Mouse (Mus musculus) c-Kit-positive CD71-positive TER-119-positive erythroid progenitor cells, embryonic 14.5 days (primary cell): ENCODE results near the gene Aqp11.

ENCODE experiments used
- DNase-seq: peaks from one replicate; pipeline ENCODE4 v3.0.0-alpha.2; 2013; ENCODE audit warnings: low spot score

Gene Aqp11

DNA sequence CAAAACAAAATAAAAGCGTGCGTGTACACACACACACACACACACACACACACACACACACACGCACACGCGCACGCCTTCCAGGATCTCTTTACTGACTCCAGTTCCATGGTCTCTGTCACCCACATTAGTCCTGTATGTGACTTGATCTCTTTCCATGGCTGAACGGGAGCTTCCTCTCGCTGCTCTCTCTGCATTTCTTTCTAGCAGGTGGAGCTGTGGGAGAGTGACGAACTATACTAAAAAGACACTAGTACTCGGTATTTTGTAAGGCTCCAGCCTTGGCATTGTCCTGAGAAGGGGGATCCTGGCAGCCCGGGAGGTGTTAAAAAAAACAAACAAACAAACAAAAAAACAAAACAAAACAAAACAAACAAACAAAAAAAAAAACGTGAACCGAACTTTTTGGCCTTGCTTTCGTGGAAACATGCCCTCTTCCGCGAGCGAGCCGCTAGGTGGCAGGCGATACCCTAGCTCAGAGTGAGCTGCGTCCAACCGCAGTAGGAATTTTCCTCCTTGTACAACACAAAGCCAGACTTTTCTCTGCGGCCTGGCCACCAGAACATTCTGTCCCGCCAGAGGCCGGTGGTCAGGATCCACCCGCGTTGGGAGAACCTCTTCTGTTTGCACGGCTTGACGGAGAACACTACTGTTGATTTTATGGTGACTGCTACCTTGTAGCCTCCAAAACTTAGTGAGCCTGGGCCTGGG lies 9.9 kb upstream of the Aqp11 start:
- DNase-seq = peak; percentile 80

DNA sequence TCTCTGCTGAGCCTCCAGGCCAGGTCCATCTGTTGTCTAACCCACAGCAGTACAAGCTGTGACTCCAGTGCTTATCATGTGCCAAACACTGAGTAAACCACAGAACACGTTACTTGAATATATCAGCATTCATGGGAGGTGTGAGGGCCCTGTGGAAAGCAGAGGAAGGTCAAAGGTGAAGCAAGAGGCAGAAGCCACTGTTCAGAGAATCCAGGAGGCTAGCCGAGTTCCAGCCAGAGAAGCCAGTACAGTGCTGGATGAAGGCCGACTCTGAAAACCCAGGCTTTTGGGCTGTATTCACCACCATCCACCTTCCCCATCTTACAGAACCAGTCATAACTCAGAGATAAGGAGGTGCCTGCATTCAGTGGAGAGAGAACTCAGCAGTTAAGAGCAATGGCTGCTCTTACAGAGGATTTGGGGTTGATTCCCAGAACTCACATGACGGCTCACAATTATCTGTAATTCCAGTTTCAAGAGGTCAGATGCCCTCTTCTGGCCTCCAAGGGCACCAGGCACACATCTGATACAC lies 9.2 kb upstream of the Aqp11 start:
- DNase-seq = peak; percentile 83

DNA sequence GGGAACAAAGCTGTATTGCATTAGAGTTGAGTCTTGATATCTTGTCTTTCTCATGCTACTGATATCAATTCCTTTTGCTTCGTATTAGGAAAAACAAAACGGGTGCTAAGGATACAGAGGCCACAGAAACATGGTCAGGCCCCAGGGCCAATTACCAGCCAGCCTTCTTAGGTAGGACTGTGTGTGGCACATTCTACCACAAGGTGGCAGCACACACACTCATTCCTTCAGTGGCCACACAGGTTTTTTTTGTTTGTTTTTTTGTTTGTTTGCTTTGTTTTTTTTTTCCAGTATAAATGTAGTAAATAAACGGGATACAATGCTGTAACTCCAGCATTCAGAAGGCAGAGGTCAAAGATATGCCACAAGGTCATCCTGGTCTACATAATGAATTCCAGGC lies 7.2 kb upstream of the Aqp11 start:
- peak; percentile 87 for DNase-seq

DNA sequence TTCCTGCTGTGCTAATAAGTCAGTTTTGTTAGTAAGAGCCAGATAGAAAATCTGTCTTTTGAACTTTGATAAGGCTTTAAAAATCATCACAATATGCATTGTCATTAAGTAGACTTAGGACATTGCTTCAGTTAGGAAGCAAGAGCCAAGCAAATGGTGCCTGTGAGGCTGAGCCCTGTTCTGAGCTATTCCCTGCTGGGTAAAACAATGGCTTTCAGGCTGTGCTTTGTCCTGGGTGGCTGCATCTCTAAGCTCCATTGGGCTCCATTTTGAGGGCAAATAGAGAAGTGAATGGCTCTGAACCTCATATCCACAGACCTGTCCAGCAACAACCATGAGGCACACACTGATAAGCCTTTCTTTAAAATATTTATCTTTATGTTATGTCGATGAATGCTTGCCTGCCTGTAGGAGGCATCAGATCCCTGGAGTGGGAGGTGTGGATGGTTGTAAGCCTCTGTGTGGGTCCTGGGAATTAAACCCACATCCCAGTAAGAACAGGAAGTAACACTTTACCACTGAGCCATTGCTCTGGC lies 3.7 kb upstream of the Aqp11 start:
- DNase-seq = no peak

DNA sequence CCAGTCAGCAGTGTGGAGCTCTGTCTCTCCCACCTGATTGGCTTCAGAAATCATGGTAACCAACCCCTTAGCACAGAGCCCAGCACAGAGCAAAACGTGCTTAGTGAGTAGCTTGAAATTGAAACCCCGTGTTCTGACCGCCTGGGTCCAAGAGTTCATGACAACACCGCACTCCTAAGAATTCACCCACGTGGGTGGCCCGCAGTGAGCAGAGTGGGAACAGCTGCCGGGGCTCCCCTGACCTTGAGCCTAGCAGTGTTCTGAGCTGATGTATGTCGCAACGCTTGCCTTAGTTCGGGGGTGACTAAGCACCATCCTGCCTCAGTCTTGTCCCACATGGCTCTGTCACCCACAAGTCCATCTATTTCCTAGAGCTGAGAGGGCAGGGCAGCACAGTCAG lies 2.9 kb upstream of the Aqp11 start:
- DNase-seq = no peak

DNA sequence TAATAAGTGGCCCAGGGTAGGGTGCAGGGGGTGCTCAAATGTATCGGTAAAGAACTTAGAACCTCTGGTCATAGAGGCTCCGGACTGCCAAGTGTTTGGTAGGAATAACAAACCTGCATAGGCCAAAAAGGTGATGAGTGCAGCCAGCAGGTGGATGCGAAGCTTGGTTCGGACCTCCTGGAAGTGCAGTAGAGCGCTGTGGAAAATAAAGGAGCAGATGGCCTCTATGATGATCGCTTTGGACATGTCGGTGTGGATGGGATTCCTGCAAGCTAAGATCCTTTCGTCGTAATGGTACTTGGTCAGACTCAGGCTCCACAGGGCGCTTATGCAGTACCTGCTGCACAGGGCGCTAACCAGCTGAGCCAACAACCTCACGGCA lies 842 bp downstream of the Aqp11 start:
- DNase-seq = no peak

DNA sequence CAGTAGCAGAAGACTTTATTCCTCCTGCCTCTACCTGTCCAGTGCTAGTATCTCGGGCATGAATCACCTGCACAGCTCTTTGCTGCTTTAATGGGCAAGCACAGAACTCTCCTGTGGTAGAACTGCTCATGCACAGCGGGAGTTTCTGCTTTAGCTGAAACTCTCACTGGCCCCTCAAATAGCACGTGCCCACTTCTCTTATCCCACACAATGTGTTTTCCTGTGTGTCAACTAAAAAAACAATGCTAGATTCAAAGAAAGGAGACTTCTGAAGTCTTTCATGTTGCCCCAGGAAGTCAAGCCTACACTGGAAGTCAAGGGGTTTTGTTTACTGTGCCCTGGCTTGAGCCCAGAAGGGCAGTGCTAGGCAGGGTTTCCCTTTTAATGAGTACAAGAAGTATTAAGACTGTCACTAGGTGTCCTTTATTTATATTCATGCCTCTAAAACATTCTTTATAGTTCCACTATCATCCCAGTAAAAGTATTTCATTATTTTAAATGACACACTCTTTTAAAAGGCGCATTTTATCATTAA lies 2.1 kb downstream of the Aqp11 start:
- no peak for DNase-seq

DNA sequence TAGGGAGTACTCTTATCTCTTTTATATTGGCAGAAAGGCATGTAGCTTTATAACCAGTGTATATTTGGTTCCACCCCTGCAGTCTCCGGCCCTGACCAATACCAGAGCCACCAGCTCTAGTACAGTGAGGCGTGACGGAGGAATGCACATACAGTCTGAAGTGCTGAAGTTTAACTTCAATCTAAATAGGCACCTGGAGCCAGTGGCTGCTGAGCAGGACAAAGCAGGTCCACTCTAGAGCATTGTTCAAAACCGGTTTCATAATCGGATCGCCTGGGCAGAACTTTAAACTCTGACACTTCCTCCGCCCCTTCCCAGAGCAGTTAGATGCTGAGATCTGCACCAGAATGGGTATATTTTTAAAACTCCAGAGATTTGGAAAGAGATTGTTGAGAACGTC lies 3.1 kb downstream of the Aqp11 start:
- DNase-seq = no peak

DNA sequence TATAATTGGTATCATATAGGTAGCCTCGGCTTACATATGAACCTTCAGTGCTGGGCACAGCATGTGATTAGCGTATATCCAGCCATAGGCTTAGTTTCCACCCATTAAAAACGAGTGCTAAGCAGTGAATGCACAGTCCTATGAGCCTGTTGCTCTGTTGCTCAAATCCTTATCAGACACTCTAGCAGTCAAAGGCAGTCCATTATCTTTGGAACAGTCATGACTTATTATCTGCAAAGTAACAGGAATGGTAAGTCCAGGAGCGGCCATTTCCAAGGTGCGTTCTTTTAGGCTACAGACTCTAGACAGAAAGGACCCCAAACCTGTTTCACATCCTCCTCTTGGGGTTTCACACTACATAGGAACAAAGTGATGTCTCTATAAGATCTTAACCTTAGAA lies 4.5 kb downstream of the Aqp11 start:
- DNase-seq = peak; percentile 46

DNA sequence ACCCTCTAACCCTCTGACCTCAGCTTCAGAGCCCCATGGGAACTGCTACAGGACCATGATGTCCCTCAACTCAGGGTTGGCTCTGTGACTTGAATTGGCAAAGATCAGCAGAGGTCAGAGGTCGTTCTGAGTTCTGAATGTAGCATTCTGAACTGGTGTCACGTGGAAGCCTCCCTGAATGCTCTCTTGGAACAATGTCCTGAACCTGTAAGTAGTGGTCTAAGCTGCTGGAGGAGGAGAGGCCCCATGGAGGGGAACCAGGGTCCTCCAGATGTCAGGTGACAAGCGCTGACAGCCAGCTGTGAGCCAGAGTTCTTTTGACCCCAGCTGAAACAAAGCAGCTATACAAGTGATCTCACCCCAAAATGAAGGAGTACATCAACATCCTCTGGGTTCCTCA lies 7.7 kb downstream of the Aqp11 start:
- no peak for DNase-seq

DNA sequence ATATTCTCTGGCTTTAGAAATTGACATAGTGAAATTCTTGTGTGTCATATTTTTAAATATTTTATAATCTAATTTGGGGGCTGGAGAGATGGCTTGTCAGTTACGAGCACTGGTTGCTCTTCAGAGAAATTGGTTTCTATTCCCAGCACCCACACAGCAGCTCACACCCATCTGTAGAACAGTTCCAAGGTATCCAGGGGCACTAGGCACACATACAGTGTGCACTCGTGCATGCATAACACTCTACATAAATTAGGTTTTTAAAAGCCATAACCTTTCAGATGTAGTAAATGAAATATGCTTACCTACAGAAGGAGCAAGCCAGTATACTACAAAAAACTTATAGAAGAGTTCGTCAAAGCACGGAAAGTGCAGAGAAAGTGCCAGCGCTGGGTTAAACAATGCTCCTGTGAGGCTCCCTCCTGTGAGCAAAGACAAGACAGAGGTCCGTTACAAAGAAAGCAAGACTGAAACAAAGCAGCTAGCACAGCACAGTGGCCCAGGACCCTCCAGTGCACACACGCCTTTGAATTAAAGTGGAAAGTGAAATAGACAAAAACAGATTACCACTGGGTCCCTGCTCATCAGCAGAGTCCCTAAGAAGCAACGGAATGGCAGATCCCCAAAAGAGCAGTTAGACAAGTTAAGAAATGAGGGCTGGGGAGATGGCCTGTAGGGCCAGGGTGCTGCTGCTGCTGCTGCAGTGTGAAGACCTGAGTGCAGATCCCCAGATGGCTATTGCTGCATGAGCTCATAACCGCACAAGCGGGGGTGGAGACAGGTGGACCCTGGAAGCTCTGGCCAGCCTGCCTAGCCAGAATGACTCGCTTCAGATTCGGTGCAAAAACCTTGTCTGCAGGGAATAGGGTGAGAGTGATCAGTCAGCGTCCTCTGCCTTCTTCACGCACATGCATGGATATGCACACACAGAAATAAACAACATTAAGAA lies 9.1 kb downstream of the Aqp11 start:
- DNase-seq = no peak

DNA sequence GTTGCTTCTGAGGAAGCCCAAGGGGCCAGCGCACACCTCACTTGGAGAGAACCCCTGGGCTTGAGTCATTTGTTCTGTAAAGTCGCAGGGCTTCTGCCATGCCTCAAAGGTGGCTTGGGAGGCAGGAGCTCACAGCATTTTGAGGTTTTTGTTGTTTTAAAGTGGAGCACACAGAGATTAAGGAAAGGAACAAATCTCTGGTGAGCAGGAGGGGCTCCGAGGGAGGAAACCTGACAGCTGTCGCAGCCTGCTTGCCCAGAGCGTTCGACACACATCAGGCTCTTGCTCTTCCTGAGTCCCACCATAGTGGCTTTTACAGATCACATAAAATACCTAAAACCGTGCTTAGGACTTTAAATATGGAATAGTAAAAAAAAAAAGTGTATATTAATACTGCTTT lies 11.3 kb downstream of the Aqp11 start:
- DNase-seq = no peak

DNA sequence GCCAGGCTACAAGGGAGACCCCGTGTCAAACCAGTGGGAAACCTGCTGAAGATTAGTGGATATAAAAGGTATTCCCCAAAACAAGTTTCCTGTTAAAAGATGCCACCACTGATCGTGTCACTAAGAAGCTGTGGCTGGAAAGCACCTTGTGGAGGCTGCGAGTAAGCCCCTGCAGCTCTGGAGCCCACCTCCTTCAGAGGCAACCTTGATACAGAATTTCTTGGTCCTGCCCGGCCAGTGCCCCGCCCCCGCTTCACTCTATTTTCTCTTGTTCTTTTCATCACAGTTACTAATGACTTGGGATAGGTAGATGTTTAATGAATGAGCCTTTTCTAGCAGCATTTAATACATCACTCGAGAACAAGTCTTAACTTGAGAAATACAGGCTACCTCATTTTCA lies 12.0 kb downstream of the Aqp11 start:
- no peak for DNase-seq

DNA sequence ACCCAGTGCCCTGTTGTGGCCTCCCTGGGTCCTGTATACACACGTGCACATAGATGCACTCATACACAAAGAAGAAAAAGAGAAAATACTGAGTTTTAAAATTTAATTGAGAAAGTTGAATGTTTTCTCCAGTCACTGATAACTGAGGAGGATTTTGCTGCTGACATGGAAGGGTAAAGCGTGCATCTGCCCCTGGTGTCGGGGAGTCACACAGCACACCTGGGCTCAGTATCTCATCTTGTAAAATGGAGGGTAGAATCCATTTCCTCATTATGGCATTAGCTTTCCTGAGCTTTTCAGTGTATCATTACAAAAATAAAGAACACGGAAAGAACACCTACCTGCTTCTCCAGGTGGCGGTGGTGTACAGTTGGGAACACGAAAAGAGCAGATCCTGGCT lies 12.7 kb downstream of the Aqp11 start:
- no peak for DNase-seq

DNA sequence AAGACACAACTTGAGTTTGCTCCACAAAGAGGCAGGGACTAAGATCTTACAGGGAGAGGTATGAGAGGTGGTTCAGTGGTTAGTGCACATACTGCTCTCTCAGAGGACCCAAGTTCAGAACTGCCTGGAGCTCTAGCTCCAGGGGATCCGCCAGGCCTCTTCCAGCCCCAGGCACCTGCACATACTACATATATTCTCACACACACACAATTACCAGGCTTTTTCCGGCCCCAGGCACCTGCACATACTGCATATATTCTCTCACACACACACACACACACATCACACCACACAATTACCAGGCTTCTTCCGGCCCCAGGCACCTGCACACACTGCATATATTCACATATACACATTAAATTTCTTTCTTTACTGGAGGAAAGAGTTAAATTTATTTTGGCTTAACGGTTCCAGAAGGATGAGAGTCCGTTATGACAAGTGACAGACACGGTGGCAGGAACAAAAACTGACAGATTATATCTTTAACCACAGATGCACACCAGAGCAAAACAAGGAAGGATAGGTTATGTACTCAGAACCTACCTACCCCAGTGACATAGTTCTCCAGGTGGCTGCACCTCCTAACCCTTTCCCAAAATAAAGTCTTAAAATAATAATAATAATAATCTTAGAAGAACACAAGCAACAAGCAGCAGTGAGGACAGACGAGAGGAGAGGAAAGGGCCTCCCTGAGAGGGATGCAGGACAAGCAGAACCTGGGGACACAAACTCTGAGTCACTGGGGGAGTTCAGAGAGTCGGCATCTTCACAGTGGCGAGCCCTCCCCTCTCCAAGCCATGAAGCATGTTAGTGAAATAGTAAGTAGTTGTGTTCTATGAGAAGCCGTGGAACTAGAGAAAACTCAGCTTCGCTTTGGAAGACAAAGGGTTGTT lies 14.2 kb downstream of the Aqp11 start:
- no peak for DNase-seq

DNA sequence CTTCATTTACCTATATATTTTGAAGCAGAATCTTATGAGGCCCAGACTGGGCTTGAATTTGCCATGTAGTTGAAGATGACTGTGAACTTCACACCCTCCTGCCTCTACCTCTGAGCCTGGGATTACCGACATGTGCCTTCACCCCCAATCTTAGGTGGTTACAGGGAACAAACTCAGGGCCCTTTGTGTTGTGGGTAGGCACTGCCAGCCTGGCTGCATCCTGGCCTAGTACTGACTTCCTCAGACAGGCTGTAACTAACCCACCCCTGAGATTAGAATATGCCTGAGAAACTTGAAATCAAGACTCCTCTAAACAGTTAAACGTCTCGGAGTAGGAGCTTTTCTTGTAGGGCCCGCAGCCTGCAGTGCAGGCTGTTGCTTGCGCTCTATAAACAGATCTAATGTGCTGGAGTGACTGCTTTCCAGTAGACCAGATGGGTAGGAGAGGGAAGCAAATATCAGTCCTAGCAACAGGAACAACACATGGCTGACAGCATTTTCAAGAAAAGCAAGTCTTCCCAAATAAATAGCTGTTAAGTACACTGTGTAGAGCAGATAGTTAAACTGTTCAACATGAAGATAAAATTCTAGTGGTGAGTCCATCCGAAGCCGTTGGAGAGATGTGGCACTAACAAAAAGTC lies 15.7 kb downstream of the Aqp11 start:
- DNase-seq = no peak

DNA sequence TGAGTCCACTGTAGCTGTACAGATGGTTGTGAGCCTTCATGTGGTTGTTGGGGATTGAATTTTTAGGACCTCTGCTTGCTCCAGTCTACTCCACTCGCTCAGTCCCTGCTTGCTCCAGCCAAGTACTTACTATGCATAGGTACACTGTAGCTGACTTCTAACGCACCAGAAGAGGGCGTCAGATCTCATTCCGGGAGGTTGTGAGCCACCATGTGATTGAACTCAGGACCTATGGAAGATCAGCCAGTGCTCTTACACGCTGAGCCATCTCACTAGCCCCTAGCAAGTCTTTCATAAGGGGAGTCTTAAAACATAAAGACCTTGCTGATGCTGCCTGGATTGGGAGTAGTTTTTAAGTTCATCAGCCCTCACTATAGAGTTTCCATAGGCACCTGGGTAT lies 18.0 kb downstream of the Aqp11 start:
- DNase-seq = no peak

DNA sequence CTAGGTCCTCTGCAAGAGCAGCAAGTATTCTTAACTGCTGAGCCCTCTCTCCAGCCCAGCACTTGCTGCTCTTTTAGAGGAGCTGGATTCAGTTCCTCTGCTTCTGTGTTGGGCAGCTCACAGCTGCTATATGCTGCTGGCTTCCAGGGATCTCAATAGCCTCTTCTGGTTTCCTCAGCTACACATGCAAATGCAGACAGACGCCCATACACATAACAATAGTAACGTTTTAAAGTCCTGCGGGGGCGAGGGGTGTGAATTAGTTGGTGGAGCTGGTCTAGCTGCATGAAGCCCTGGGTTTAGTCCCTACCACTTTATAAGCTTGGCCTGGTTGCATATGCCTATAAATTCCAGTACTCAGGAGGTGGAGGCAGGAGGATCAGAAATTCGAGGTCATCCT lies 19.0 kb downstream of the Aqp11 start:
- no peak for DNase-seq

DNA sequence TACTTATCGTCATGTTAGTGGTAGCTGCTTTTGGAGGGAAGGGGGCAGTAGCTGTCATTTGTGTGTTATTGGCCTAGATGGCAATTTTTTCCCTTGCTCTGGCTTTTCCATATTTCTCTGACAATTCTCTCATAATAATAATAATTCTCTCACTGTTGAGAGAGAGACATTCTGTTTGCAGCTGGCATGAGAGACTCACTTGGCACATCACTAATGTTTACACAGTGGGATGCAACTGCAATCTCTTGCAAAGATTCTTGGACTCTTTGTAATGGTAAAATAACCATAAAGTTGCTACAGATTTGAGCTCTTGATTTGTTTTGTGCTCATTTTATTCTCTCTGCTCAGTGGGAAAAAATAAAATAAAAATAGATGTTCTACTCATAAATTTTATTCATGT lies 20.8 kb downstream of the Aqp11 start:
- no peak for DNase-seq

DNA sequence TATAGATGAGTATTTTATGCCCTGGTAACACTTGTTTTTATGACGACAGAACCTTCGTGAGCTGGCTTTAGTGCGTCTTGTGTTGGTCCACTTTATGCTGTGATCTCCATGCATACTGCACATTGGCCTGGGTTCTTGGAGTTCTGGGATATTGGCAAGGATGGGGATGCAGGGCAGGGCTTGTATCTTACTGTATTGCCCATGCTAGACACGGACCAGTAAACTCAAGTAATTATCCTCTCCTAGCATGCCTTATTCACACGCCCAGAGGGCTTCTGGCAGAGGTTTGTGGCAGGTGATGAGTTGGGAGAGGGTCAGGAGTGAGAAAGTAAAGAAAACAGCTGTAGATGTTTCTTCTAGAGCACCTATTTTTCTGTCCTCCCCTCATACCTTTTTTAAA lies 23.4 kb downstream of the Aqp11 start:
- DNase-seq = no peak

DNA sequence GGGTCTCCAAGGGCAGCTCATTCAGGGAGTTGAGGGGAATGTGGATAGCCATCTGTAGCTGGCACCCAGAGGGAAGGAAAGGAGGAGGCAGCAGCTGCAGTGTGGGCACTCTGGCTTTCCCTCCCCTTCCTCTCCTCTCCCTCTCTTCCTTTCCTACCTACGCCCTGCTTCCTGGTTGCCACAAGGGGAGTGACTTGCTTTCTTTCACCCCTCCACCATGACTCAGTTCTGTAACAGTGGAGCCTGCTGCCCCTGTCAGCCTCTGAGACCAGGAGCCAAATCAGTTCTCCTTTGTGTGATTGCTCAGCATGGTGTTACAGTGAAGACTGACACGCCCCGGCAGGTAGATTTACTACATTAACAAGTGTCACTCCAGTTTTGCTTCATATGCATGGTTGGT lies 28.9 kb downstream of the Aqp11 start:
- DNase-seq = no peak
